Mouse (Mus musculus) adrenal gland (tissue): ENCODE data around the gene Sult6b2.

Source experiments
- intact Hi-C: fragments of 180-260 bp; cut with DNase I; formaldehyde crosslinking; loops from one replicate; pipeline ENCODE4 v1.15.1; 2025
- long read RNA-seq, 2 experiments: library from polyadenylated mRNA; unstranded; transcript quantifications; one replicate each; pipeline ENCODE4 v2.0.0; 2020; ENCODE audit warnings: borderline replicate concordance in 1 of 2; ENCODE audit not compliant: insufficient replicate concordance in 1 of 2

Sult6b2 gene
- long read RNA-seq, experiment 1 = 0 reads
- long read RNA-seq, experiment 2 = 0 reads

DNA sequence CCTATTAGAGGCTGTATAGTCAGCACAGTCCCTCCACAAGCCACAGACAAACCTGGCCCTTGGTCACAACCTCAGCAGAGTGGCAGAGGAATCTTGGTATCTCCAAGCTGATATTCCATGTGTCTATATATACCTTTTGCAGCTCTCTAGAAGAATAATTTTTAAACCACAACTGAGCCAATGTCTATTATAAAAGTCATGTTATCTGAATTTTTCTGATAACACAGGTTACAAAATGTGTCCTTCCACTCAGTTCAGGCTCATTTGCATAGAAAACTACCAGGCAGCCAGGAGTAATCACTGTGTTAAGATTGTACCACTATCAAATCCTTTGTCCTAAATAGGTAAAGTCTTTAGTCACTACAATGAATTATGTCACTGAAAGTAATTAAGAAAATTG, at the start of gene Sult6b2:
Sult6b2 (minus strand) TSS at position 101 of the 400 bp plus-strand sequence.
- intact Hi-C loops = no loop called here

DNA sequence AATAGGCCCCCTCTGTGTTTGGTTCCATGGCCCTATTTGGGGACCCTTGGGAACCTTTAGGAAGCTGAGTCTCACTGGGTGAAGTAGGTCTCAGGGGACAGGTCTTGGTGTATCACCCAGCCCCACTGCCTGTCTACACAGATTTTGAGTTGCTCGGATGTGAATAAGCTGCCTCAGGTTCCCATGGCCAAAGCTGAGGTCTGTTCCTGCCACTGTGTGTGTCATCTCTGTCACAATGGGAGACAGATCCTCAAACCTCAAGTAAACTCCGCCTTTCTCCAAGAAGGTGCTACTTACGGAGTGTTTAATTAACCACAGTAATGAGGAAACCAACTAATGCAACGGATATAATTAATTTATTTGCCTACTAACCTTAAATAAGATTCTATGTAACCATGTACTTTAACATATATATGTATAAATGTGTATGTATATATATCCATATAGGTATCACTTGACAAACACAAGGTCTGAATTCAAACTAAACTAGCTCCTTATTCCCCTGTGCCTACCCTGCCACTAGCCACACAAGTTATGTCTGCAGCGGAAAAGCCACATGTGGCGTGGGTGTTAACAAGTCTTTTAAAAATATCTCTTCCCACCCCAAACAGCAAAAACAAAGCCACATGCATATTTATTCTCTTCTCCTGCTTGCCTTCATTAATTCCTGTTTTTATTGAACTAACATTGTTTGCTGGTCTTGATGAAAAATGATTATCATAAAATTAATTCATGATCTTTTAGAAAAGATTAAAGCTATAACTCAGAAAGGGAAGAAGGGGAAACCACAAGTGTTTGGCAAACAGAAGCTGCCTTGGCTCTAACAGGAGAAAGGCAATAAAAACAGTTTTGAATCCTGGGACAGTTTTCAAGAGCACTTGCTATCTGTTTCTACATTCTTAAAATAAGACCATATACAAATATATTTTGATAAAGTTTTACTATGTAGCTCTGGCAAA, 48.4 kb upstream of the Sult6b2 start:
- intact Hi-C loops = no loop called here

- intact Hi-C loops = no loop called here
Measured at GRCm38 (mm10) chr6:142850436-142850835, 46.1 kb upstream of the Sult6b2 start.

DNA sequence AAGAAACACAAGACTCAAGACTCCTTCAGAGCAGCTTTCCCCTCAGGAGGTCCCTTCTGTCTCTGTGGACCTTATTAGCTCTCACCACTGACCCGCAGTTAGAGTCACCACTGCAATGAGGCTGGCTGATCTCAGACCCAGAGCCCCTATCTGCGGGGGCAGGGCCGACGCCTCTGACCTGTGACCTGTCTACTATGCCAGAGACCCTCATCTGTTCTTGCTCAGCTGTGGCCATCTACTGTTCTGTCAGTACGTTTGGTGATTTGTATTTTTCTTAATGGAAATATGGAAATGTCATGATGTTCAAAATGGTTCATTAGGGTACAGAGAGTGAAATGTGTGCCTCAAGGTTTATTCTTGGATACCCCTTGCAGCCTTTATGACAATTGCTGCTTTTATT, 45.0 kb upstream of the Sult6b2 start:
- intact Hi-C loops = no loop called here

DNA sequence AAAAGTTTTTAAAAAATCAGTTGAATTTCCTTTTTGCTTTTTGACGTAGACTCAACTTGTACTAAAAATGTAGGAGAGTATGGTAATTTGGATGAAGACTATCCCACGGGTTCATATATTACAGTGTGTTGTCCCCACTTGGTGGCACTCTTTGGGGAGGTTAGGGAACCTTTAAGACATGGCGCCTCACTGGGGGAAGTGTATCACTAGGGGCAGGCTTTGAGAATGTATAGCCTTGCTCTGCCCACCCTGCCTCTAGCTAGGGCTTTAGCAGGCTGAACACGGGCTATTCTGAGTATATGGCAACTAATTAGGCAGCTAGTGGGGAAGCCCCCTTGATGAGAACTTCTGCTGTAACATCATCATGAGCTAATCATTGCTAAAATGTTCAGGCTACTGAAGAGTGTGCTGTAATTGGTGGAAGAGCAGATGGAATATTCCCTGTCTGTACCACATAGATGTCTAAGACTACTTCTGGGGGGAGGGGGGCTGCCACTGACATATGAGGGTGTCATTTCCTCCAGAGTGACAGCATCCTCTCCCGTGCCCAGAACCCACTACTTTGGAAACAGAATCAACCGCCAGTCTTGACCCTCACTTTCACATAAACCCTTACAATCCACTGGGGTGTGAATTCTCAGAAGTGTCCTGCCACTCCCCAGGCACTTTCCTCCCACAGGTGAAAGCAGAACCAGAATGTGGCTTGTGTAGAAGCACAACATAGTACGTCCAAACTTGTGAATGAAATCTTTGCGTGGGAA, 43.8 kb upstream of the Sult6b2 start:
- intact Hi-C loops = no loop called here

DNA sequence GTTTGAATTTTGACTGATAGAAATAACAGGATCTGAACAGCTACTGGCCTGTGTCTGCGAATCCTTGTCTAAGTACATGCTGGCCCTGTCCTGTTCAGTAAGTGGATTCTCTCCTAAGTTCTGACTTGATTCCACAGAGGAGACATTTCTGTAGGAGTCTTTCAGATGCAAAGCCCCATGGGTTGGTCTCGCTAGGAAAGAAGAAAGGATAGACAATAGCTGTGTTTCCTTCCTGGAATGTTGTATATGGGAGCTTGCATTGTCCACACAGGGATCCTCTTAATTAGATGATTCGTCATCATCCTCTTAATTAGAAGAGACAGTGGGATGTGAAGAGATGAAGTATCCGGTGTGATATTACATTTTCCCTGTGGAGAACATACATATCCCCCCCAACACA, 42.6 kb upstream of the Sult6b2 start:
- intact Hi-C loops = no loop called here

GRCm38 (mm10) chr6:142845066-142845465, 40.8 kb upstream of the Sult6b2 start:
- intact Hi-C loops = no loop called here

DNA sequence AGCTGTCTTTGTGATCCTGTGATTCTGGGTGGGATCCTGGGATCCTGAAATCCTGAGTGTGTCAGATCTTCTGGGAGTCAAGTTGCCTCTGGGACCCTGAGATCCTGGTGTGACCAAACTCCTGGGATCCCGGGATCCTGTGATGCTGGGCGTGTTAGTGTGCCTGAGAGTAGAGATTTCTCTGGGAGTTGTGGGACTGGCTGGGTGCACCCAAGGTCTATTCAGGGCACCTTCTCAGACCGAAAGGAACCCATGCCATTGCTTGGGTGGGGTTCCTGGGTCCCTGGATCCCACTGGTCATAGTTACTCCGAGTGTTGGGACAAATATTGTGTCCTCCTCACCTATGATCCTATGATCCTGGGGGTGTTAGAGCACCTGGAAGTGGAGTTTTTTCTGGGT, 39.8 kb upstream of the Sult6b2 start:
- intact Hi-C loops = no loop called here

DNA sequence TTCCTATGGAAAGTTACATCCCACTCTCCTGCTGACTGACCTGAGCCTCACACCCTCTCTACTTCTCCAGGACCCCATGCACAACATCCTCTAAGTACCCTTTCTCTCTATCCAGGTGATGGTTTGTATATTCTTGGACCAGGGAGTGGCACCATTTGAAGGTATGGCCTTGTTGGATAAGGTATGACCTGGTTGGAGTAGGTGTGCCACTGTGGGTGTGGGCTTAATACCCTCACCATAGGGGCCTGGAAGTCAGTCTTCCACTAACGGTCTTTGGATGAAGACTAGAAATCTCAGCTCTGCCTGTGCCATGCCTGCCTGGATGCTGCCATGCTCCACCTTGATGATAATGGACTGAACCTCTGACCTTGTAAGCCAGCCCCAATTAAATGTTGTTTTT, 34.2 kb upstream of the Sult6b2 start:
- intact Hi-C loops = no loop called here

DNA sequence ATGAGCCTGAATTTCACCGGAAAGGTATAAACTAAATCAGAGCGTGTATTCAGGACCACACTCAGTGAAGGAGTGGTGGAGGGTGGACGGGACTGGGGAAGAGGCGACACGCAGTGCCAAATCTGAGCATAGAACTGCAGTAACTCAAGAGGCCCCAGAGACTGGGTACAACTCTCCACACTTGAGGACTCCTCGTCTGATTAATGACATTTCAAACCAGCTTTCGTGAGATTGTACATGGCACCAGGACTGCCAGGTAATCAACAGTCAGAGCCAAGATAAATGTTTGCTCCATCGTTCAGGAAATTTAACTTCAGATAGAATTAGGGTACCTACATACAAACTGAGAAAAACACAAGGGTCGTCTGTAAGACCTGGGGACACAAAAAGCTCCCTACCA, 33.0 kb upstream of the Sult6b2 start:
- intact Hi-C loops = no loop called here

DNA sequence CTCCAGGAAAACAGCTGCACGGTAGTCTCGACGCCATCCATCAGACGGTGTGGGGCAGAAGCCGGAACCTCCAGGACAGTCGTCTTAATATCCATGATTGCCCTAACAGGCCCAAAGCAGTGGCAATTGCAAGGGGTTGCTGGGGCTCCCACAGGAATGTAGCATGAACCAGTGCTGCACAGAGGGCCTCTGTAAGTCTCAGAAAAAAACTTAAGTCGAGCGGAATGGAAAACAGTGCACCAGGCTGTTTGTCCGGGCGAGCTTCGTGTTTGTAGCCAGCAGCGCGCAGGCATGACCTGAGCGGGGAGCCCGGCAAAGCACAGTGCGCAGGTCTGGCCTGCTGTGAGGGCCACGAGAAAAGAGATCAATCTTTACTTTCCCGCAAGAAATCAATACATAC, 31.4 kb upstream of the Sult6b2 start:
- intact Hi-C loops = no loop called here

- intact Hi-C loops = no loop called here
Measured at GRCm38 (mm10) chr6:142834911-142835310, 30.6 kb upstream of the Sult6b2 start.

GRCm38 (mm10) chr6:142831706-142832105, 27.4 kb upstream of the Sult6b2 start:
- intact Hi-C loops = no loop called here

GRCm38 (mm10) chr6:142831243-142831642, 26.9 kb upstream of the Sult6b2 start:
- intact Hi-C loops = no loop called here

DNA sequence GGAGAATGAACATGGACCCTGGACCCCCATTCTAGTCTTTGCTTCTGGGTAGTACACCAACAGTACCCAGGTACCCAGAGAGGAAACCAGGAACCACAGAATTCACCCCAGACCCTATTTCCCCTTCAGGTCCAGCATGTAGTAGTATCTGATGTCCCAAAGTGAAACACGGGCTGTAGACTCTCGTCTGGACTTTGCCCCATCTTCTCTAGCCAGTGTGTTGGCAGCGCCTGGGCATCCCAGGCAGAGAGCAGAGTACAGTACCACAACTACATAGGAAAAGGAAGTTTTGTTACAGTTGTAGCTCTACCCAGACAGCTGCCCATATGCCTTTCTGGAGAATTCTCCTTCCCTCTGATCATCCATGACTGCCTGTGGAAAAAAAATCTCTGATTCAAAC, 25.9 kb upstream of the Sult6b2 start:
- intact Hi-C loops = no loop called here

DNA sequence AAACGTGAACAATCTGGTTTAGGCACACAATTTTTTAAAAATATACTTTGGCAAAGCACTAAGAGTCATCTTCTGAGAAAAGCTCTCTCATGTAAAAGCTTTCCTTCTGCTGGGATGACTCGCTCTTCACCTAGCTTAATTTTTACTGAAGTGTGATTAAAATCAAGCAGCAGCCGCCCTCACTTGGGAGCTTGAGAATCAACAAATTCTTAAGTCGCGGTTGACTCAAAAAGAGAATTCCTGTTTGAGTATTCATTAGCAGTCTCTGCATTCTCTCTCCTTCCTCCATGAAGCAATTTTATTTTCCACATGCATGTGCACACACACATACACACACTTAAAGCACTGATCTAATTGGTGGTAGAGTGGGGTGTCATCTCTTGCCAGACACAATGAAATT, 21.1 kb upstream of the Sult6b2 start:
- intact Hi-C loops = no loop called here

- intact Hi-C loops = no loop called here
Measured at GRCm38 (mm10) chr6:142823008-142823787, 18.9 kb upstream of the Sult6b2 start.

- intact Hi-C loops = no loop called here
Measured at GRCm38 (mm10) chr6:142818306-142818705, 14.0 kb upstream of the Sult6b2 start.

DNA sequence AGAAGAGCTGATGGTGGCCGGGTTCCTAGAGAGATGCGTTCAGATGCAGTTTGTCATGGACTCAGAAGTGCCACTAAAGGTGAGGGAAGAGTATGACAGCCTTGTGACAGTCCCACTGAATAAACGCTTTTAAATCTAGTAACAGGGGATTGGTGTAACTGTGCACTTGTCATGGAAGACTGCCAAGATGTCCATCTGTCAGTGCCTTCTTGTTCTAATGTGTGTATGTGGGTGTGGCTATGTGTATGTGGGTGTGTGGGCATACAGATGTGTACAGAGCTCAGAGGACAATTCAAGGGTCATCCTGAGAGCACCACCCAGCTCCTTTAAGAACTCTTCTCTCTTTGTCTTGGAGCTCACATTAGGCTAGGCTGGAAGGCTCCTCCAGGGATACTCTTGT, 11.2 kb upstream of the Sult6b2 start:
- intact Hi-C loops = no loop called here

- intact Hi-C loops = no loop called here
Measured at GRCm38 (mm10) chr6:142814495-142814921, 10.2 kb upstream of the Sult6b2 start.

GRCm38 (mm10) chr6:142814011-142814410, 9.7 kb upstream of the Sult6b2 start:
- intact Hi-C loops = no loop called here

GRCm38 (mm10) chr6:142812969-142813368, 8.7 kb upstream of the Sult6b2 start:
- intact Hi-C loops = no loop called here
